Mouse (Mus musculus) testis, adult 2 months (tissue): ENCODE results near the gene Fjx1. TPM values are rescaled to one million over a fixed set of nuclear protein-coding genes. Genes with fewer than 3 reads are reported as not detected.

Source experiments
- H3K27ac ChIP-seq: fragments of 200-500 bp; 2 replicates; pipeline ENCODE4 v1.5.1; 2012; ENCODE audit warnings: low read depth, low read length; ENCODE audit not compliant: control insufficient read depth, insufficient read depth
- H3K27me3 ChIP-seq: fragments of 200-500 bp; 2 replicates; pipeline ENCODE4 v1.6.1; 2012; ENCODE audit warnings: mild to moderate bottlenecking, low read length, moderate library complexity; ENCODE audit not compliant: control insufficient read depth, insufficient read depth
- H3K36me3 ChIP-seq: fragments of 200-500 bp; 2 replicates; pipeline ENCODE4 v1.6.1; 2012; ENCODE audit warnings: mild to moderate bottlenecking, low read length; ENCODE audit not compliant: control insufficient read depth, insufficient read depth
- H3K4me1 ChIP-seq: fragments of 200-500 bp; 2 replicates; pipeline ENCODE4 v1.6.1; 2012; ENCODE audit warnings: low read length; ENCODE audit not compliant: control insufficient read depth, insufficient read depth
- H3K4me3 ChIP-seq: fragments of 200-500 bp; 2 replicates; pipeline ENCODE4 v1.5.1; 2012; ENCODE audit warnings: low read depth, mild to moderate bottlenecking, low read length, moderate library complexity, mixed read lengths; ENCODE audit not compliant: control insufficient read depth
- CTCF ChIP-seq: fragments of 200-500 bp; IDR thresholded peaks from 2 replicates; pipeline ENCODE4 v1.5.1; 2012; ENCODE audit warnings: low read depth, mild to moderate bottlenecking, inconsistent platforms, low read length, moderate library complexity; ENCODE audit not compliant: control insufficient read depth, insufficient read depth, insufficient replicate concordance
- POLR2A ChIP-seq: fragments of 200-500 bp; IDR thresholded peaks from 2 replicates; pipeline ENCODE4 v1.6.1; 2012; ENCODE audit warnings: low read depth, mild to moderate bottlenecking, inconsistent platforms, low read length, moderate library complexity; ENCODE audit not compliant: control insufficient read depth
- polyA plus RNA-seq: library from polyadenylated mRNA; depleted of rRNA; stranded (reverse); fragments of >200 nt; gene quantifications from 2 replicates; pipeline ENCODE4 v1.2.3, GENCODE M21; 2012

Gene Fjx1
- polyA plus RNA-seq, 1 experiment = 0.30 TPM

DNA sequence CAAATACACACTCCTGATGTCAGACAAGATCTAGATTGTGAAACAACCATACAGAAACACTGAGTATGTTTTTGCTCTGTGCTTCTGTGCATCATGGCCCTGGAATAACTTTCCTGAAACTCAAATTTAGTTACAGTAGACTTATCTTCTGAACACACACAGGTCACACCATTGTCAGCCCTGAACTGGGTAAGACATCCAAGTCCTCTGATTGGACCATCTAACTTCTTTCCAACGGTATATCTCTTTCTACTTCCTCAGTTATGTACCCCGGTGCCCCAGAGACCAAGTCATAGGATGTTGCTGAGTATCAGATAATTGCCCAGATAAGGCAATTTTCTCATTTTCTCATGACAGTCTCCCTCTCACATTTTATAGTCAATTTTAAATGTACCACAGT is 39.6 kb downstream of the Fjx1 start:
- no peaks in the 10 kb centered on the region for H3K27me3 ChIP-seq
- TF ChIP-seq CTCF = no peak
- no peak for TF ChIP-seq POLR2A
- no peak overlapping the region for H3K4me3 ChIP-seq
- H3K27ac ChIP-seq = no peak overlapping the region
- no peaks in the 10 kb centered on the region for H3K36me3 ChIP-seq
- peaks cover 4% of the 10 kb centered on the region for H3K4me1 ChIP-seq

DNA sequence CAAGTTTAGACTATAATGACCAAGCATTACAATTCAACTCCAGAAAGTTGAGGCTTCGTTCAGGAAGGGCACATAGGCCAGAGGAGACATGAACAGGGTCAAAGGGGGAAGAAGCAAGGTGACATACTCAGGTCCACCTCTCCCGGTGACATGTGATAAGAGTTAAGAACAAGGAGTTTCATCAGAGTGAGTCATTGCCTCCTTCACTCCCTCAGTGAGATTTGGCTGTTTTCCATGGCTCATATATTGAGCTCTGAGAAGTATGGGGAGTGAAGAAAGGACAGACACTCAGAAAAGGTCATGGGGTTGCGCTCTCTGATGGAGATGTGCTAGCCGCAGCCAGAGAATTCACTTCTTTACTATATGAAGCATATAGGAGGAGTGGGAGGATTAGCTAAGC is 41.7 kb downstream of the Fjx1 start:
- Histone ChIP-seq H3K4me1 (peaks cover under 1% of the 10 kb centered on the region; the same call in 1 of the 2 replicates), H3K27me3 (no peaks in the 10 kb centered on the region)

DNA sequence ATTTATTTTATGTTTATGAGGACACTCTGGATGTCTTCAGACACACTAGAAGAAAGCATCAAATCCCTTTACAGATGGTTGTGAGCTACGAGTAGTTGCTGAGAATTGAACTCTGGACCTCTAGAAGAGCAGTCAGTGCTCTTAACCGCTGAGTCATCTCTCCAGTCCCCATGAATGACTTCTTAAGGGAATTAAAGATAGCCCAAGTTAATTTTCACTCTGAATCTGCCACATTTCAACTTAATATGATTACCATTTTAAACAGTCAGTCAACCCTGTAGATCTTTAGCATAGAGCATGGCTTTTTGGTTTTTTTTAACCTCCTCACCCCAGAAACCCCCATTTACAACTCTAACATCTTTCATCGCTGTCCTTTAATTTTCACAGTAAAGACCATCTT is 42.6 kb downstream of the Fjx1 start:
- Histone ChIP-seq H3K27ac (no peak overlapping the region), H3K4me3 (no peak overlapping the region), H3K4me1 (no peaks in the 10 kb centered on the region), H3K27me3 (no peaks in the 10 kb centered on the region), H3K36me3 (no peaks in the 10 kb centered on the region)
- TF ChIP-seq POLR2A = no peak
- no peak for TF ChIP-seq CTCF

More for the DNA sequence above, 41.7 kb downstream of the Fjx1 start:
- no peak for TF ChIP-seq CTCF
- no peak for TF ChIP-seq POLR2A
- no peak overlapping the region for H3K27ac ChIP-seq
- no peaks in the 10 kb centered on the region for H3K36me3 ChIP-seq
- no peak overlapping the region for H3K4me3 ChIP-seq

DNA sequence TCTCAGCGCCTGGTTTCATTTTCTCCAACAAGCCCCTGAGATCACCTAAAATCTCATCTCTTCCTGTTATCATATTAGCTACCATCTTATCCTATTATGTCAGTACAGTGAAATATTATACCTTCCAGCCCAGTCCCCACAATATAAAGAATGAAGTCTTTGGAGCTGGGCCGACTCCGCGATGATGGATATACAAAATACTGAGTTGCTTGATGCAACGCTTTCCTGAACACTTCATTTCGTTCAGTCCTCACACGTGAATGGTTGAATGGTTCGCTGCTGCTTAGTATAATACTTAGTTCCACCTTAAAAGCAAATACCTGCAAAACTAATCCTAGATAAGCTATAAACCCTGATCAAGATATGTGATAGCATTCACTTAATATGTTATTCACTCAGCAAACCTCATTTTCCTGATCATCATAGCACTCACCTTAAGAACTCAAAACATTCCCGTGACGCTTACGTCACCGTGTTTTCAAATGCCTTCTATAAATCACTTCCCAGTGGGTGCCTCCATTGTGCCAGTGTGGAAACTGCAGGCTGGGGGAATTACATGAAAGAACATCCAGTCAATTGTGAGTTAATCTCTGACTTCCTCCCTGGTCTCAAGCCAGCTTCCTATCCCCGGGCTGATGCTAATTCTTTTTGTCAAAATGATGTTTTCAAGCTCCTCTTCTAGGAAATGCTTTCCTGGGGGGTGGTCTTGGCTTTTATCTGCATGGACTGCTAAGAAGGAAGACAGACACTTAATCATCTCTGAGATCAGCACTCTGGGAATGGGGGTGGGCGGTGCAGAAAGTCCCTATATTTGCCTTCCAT is 44.7 kb downstream of the Fjx1 start, which contains the start of gene Trim44:
Gene Trim44, minus strand, starts transcription at position 466 of the 822 bp plus-strand sequence.
- Histone ChIP-seq H3K27me3 (no peaks in the 10 kb centered on the region), H3K4me3 (no peak within 1 kb of the TSS), H3K4me1 (no peaks in the 10 kb centered on the region), H3K36me3 (no peaks in the 10 kb centered on the region), H3K27ac (no peak within 1 kb of the TSS)
- TF ChIP-seq POLR2A = no peak
- no peak for TF ChIP-seq CTCF

DNA sequence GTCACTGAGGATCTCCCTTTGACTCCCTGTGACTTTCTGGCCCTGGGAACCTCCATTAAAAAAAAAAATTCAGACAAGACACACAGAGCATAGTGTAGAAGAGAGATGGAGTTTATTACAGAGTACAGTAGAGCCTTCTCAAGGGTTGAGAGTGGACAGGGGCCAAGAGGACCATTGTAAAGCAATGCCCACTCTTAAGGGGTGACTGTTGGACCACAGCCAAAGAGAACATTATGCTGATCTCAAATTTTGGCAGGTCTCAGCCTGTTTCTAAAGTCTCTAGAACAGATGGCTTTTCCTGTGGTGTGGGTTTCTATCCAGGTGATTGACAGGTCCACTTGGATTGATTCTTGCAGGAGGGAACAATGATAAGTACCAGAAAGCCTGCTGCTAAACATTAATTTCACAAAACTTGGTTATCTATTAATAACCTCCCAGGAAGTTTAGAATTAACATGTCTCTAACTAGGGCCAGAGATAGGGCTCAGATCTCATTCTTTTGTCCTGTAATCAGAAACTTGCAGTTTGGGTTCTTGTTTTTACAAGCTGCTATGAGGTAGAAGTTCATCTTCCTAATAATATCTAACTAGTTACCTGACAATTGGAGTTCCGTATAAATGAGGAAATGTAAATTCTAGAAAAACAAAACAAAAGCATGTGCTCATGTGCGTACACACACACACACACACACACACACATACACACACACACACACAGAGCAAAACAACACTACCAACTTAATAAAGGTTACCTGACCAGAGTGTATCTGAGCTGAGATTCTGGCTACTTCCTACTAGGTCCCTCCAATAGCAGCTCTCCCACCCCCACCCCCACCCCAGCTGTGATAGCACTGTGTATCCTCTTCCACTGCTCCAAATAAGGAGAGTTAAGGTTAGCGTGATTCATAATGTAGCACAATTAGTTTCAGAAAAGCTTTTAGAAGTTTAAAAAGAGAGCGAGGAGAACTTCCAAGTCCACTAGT is 45.7 kb downstream of the Fjx1 start:
- TF ChIP-seq CTCF = no peak
- TF ChIP-seq POLR2A = no peak
- H3K27me3 ChIP-seq = no peaks in the 10 kb centered on the region
- no peak overlapping the region for H3K4me3 ChIP-seq
- H3K36me3 ChIP-seq = no peaks in the 10 kb centered on the region
- H3K27ac ChIP-seq = no peak overlapping the region
- peaks cover 2% of the 10 kb centered on the region; the same call in 1 of the 2 replicates for H3K4me1 ChIP-seq

DNA sequence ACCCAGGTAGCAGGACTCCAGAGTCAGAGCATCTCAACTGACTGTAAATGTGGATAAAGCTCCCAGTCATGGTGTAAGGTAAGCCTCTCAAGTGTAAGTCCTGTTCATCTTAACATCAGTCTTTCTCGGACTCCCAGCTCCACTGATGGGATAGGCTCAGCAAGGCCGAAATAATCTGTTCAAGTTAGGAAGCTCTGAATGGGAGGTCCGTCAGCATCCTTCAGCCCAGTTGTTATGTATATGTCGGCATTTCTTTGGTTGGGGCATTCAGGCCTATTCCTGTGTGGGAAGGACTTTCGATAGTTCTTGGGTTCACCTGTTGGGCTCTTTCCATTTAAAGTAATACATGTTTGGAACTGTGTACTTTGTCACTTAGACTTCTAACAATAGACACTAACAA is 48.3 kb downstream of the Fjx1 start:
- Histone ChIP-seq H3K27ac (no peak overlapping the region), H3K36me3 (no peaks in the 10 kb centered on the region), H3K4me3 (no peak overlapping the region), H3K4me1 (peaks cover 2% of the 10 kb centered on the region; the same call in 1 of the 2 replicates), H3K27me3 (no peaks in the 10 kb centered on the region)
- TF ChIP-seq POLR2A = no peak
- no peak for TF ChIP-seq CTCF

DNA sequence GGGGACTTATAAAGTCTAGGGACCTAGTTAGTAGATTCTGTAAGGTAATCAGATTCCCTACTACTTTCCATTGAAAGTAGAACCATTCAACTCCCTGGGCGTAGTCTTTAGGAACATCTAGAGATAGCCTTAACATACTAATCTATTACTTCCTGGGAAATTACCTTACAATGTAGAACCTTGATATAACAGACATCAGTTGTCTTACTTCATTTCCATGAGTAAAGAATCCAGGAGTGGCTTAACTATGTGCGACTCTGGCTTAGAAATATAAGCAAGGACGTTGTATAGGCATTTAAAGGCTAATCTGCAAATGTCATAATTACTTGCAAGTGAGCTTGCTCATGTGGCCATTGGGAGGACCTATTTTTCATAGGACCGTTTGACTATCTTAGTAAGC is 49.0 kb downstream of the Fjx1 start:
- no peaks in the 10 kb centered on the region for H3K27me3 ChIP-seq
- H3K27ac ChIP-seq = no peak overlapping the region
- peaks cover 2% of the 10 kb centered on the region; the same call in 1 of the 2 replicates for H3K4me1 ChIP-seq
- no peaks in the 10 kb centered on the region for H3K36me3 ChIP-seq
- TF ChIP-seq POLR2A (no peak), CTCF (no peak)
- no peak overlapping the region for H3K4me3 ChIP-seq
